Mouse (Mus musculus): ENCODE measurements around the gene Sectm1b. TPM values are rescaled to one million over a fixed set of nuclear protein-coding genes. Genes with fewer than 3 reads are reported as not detected.
"Not testable (repeated sequence)": the region's sequence is repeated elsewhere in the genome, so short reads cannot be mapped to it uniquely, and the experiment has no call there.

Gene Sectm1b
- polyA plus RNA-seq, 1 experiment from 2014 or later = 3.1 TPM

DNA sequence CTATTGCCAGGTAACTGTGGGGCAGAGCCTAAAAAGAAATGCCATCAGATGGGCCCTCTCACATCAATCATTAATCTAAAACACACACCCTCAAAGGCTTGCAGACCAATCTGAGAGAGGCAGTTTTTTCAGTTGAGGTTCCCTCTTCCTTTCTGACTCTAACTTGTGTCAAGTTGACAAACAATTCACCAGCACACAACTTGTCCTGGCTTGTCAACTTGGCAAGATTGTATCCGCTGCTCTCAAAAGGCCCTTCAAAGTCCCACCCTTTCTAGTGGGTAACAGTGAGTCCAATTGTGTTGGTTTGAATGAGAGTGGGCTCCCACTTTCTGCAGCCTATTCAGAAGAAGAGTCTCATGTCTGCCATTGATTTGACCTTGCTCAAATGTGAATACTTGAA is 18.1 kb downstream of the Sectm1b start:
- no peak for ATAC-seq (ENCODE audit: insufficient read depth, low FRiP score)
- H3K4me1 ChIP-seq (ENCODE audit: control insufficient read depth, insufficient read depth, low read length) = peaks cover 2% of the 10 kb centered on the region; the same call in 1 of the 2 replicates
- no peaks in the 10 kb centered on the region for H3K27me3 ChIP-seq (ENCODE audit: control insufficient read depth, insufficient read depth, low read length)
- H3K27ac ChIP-seq (ENCODE audit: low read length) = no peak overlapping the region
- no peak overlapping the region for H3K4me3 ChIP-seq (replicated peaks; ENCODE audit: low read length)
- WGBS = 61% methylated on average over 1 of the region's 1 CpGs
- no peak overlapping the region for H3K9ac ChIP-seq (ENCODE audit: low read length)
- no peaks in the 10 kb centered on the region for H3K9me3 ChIP-seq (replicated peaks; ENCODE audit: control insufficient read depth, low read length)
- no peaks in the 10 kb centered on the region for H3K36me3 ChIP-seq (ENCODE audit: control insufficient read depth, insufficient read depth, low read length)
- H3K4me2 ChIP-seq (ENCODE audit: low read depth, low read length) = no peak overlapping the region

DNA sequence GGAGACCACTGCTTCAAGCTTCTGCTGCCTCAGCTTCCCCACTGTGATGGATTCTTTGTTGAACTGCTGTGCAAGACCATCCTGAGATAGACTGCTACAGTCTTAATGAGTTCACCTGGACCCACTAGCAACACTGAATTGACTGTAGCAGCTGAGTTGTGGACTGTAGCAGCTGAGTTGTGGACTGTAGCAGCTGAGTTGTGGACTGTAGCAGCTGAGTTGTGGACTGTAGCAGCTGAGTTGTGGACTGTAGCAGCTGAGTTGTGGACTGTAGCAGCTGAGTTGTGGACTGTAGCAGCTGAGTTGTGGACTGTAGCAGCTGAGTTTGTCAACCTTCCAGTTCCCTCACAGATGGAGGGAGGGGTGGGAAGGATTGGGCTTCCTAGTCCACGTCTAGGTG is 20.3 kb downstream of the Sectm1b start:
- H3K4me2 ChIP-seq (ENCODE audit: low read depth, low read length); H3K4me1 ChIP-seq (ENCODE audit: control insufficient read depth, insufficient read depth, low read length); H3K27ac ChIP-seq (ENCODE audit: low read length); ATAC-seq (ENCODE audit: insufficient read depth, low FRiP score); H3K9ac ChIP-seq (ENCODE audit: low read length); H3K27me3 ChIP-seq (ENCODE audit: control insufficient read depth, insufficient read depth, low read length); H3K36me3 ChIP-seq (ENCODE audit: control insufficient read depth, insufficient read depth, low read length); H3K4me3 ChIP-seq (replicated peaks; ENCODE audit: low read length); H3K9me3 ChIP-seq (replicated peaks; ENCODE audit: control insufficient read depth, low read length): not testable (repeated sequence)
- 39% methylated on average over 1 of the region's 1 CpGs for WGBS

DNA sequence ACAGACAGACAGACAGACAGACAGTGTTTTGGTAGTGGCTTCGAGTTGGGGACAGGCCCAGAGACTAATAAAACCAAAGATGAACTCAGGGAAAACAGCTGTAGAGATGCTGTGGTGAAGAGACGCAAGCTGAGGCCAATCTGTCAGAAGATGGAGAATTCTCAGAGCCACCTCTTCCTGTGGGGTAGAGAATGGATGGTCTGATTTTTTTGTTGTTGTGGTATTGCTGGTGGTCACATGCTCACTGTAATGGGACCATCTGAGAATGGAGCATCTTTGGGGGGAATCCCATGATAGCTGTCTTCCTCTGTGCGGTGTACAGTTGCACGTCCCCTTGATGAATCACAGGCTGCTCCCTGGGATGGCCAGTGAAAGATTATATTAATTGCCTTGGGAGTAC is 20.9 kb downstream of the Sectm1b start:
- 71% methylated on average over 4 of the region's 4 CpGs for WGBS

DNA sequence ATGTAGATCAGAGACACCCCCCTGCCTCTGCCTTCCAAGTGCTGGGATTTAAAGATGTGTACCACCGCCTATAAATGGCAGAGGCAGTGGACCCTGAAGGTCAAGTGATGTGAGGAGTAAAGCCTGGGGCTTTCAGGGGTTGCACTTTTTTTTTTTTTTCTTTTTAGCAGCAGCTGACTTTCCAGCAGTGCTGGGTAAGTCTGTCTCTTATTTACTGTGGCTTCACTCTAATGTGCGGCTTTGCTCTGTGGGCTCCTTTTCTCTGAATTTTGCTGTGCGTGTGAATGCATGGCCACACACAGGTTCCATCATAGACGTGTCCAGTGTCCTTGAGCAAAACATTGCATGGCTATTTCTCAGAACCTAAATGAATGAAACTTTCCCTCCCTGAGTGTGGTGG is 21.7 kb downstream of the Sectm1b start:
- Histone ChIP-seq H3K9me3 (replicated peaks; ENCODE audit: control insufficient read depth, low read length) (no peaks in the 10 kb centered on the region), H3K4me2 (ENCODE audit: low read depth, low read length) (no peak overlapping the region), H3K27me3 (ENCODE audit: control insufficient read depth, insufficient read depth, low read length) (no peaks in the 10 kb centered on the region), H3K9ac (ENCODE audit: low read length) (no peak overlapping the region), H3K27ac (ENCODE audit: low read length) (no peak overlapping the region), H3K36me3 (ENCODE audit: control insufficient read depth, insufficient read depth, low read length) (no peaks in the 10 kb centered on the region), H3K4me3 (replicated peaks; ENCODE audit: low read length) (no peak overlapping the region), H3K4me1 (ENCODE audit: control insufficient read depth, insufficient read depth, low read length) (peaks cover 2% of the 10 kb centered on the region; the same call in 1 of the 2 replicates)
- WGBS = 66% methylated on average over 4 of the region's 4 CpGs
- no peak for ATAC-seq (ENCODE audit: insufficient read depth, low FRiP score)

More for the DNA sequence above, 20.9 kb downstream of the Sectm1b start:
- Histone ChIP-seq H3K4me2 (ENCODE audit: low read depth, low read length) (no peak overlapping the region), H3K27ac (ENCODE audit: low read length) (no peak overlapping the region), H3K4me1 (ENCODE audit: control insufficient read depth, insufficient read depth, low read length) (peaks cover 2% of the 10 kb centered on the region; the same call in 1 of the 2 replicates), H3K9me3 (replicated peaks; ENCODE audit: control insufficient read depth, low read length) (no peaks in the 10 kb centered on the region), H3K27me3 (ENCODE audit: control insufficient read depth, insufficient read depth, low read length) (no peaks in the 10 kb centered on the region), H3K9ac (ENCODE audit: low read length) (no peak overlapping the region), H3K4me3 (replicated peaks; ENCODE audit: low read length) (no peak overlapping the region), H3K36me3 (ENCODE audit: control insufficient read depth, insufficient read depth, low read length) (no peaks in the 10 kb centered on the region)
- no peak for ATAC-seq (ENCODE audit: insufficient read depth, low FRiP score)

DNA sequence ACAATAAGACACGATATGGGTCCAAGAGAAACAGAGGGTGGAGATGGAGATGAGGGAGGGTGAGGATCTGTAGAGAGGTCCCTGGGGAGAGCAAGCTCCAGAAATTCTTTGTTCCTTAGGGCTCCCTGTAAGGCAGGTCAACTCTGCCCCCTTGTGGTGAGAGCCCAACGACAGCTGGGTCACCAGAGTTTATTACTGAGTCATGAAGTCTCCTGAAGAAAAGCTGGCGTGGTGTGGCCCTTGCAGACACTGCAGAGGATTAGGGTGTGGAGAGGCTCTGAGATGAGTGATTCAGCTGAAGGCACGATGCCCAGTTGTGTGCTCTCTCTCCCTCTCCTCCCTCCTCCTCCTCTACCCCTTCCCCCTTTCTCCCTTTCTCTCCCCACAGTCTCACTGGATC is 22.2 kb downstream of the Sectm1b start:
- Histone ChIP-seq H3K36me3 (ENCODE audit: control insufficient read depth, insufficient read depth, low read length) (no peaks in the 10 kb centered on the region), H3K27ac (ENCODE audit: low read length) (no peak overlapping the region), H3K9me3 (replicated peaks; ENCODE audit: control insufficient read depth, low read length) (no peaks in the 10 kb centered on the region), H3K27me3 (ENCODE audit: control insufficient read depth, insufficient read depth, low read length) (no peaks in the 10 kb centered on the region), H3K4me3 (replicated peaks; ENCODE audit: low read length) (no peak overlapping the region), H3K4me1 (ENCODE audit: control insufficient read depth, insufficient read depth, low read length) (peaks cover 2% of the 10 kb centered on the region; the same call in 1 of the 2 replicates), H3K4me2 (ENCODE audit: low read depth, low read length) (no peak overlapping the region), H3K9ac (ENCODE audit: low read length) (no peak overlapping the region)
- 1% methylated on average over 4 of the region's 4 CpGs for WGBS
- ATAC-seq (ENCODE audit: insufficient read depth, low FRiP score) = peak; percentile 81; the same call in 1 of the 2 replicates

DNA sequence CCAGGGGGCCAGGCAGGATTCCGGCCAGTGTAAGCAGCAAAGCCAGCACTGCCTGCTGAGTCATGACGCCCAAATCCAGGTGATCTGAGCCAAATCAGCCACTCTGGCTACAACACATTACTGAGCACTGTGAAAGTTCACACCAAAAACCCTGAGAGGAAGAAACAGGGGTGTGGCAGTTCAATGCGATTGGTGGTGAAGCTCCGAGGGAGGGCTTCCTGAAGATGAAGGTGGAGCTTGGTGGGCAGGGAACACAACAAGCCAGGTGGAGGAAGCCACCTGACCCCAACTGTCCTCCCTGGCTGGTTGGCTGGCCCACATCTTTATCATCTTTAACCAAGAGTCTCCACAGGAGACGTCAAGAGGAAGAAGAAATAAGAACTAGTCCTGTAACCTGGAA is 24.1 kb downstream of the Sectm1b start, which contains the start of gene Cd7:
Gene Cd7 (minus strand): TSS at position 117 of the 400 bp plus-strand sequence.
- no peak for ATAC-seq (ENCODE audit: insufficient read depth, low FRiP score)
- Histone ChIP-seq H3K9me3 (replicated peaks; ENCODE audit: control insufficient read depth, low read length) (no peaks in the 10 kb centered on the region), H3K4me2 (ENCODE audit: low read depth, low read length) (no peak within 1 kb of the TSS), H3K9ac (ENCODE audit: low read length) (no peak within 1 kb of the TSS), H3K4me1 (ENCODE audit: control insufficient read depth, insufficient read depth, low read length) (peaks cover 2% of the 10 kb centered on the region; the same call in 1 of the 2 replicates), H3K27ac (ENCODE audit: low read length) (no peak within 1 kb of the TSS), H3K4me3 (replicated peaks; ENCODE audit: low read length) (no peak within 1 kb of the TSS), H3K36me3 (ENCODE audit: control insufficient read depth, insufficient read depth, low read length) (no peaks in the 10 kb centered on the region), H3K27me3 (ENCODE audit: control insufficient read depth, insufficient read depth, low read length) (no peaks in the 10 kb centered on the region)
- 69% methylated on average over 5 of the region's 5 CpGs for WGBS

DNA sequence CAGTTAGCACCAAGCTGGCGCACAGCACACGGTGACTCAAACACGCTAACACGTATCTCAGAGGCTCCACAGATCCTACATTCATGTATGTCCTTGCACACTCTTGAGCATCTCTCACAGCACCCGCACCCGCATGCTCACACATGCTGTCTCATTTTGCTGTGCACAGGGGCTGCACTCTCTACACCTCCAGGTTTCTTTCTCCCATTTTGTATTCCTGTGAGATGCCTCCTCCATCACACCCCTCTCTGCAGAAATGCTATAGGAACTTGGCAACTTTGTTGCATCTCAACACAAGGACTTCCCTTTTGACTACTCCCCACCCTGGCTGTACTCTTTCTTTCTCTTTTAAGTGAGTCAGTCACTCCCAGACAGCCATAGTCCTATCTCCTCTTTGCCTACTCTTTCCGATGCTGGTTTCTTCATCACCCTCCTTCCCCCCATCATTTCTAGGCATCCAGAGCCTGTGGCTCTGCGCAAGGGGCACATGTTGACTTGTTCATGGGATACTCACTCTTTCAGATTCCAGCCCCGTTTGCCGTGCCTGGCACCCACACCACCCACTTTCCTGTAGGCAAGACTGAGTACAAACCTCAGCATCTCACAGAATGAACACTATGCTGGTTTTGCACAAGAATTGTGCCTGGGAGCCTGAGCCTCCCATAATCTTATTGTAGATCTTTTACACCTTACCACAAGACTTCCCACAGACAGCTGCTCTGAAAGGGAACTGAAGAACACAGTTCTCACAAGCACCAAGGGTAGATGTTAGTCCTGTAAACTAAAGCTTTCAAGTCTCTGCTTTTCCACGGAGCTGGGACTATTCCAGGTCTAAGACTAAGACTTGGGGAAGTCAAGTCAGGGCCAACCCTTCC is 24.8 kb downstream of the Sectm1b start:
- Histone ChIP-seq H3K4me1 (ENCODE audit: control insufficient read depth, insufficient read depth, low read length) (peaks cover 2% of the 10 kb centered on the region; the same call in 1 of the 2 replicates), H3K27me3 (ENCODE audit: control insufficient read depth, insufficient read depth, low read length) (no peaks in the 10 kb centered on the region), H3K4me3 (replicated peaks; ENCODE audit: low read length) (no peak overlapping the region), H3K27ac (ENCODE audit: low read length) (no peak overlapping the region), H3K36me3 (ENCODE audit: control insufficient read depth, insufficient read depth, low read length) (no peaks in the 10 kb centered on the region), H3K4me2 (ENCODE audit: low read depth, low read length) (no peak overlapping the region), H3K9me3 (replicated peaks; ENCODE audit: control insufficient read depth, low read length) (no peaks in the 10 kb centered on the region), H3K9ac (ENCODE audit: low read length) (no peak overlapping the region)
- no peak for ATAC-seq (ENCODE audit: insufficient read depth, low FRiP score)
- 84% methylated on average over 11 of the region's 11 CpGs for WGBS

DNA sequence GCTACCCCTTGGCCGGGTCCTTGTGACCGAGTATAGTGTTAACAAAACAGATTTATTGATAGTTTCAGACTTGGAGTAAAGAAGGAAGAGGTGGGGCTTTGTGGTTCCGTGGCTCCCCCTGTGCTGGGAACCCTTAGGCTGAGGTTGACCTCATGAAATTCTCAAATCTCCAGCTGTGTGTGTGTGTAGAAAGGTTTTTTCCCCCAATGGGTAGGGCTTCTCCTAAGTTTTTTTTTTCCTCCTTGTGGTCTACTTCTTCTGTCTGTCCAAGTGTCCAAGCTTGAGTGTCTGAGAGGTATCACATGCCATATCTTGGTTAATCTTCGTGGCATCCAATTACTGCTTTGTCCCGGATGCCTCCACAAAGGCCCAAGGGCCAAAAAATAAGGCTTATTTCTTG is 30.3 kb downstream of the Sectm1b start:
- no peaks in the 10 kb centered on the region for H3K9me3 ChIP-seq (replicated peaks; ENCODE audit: control insufficient read depth, low read length)
- H3K9ac ChIP-seq (ENCODE audit: low read length) = no peak overlapping the region
- no peak overlapping the region for H3K27ac ChIP-seq (ENCODE audit: low read length)
- 72% methylated on average over 5 of the region's 5 CpGs for WGBS
- no peak overlapping the region for H3K4me2 ChIP-seq (ENCODE audit: low read depth, low read length)
- H3K4me1 ChIP-seq (ENCODE audit: control insufficient read depth, insufficient read depth, low read length) = no peaks in the 10 kb centered on the region
- no peak for ATAC-seq (ENCODE audit: insufficient read depth, low FRiP score)
- no peak overlapping the region for H3K4me3 ChIP-seq (replicated peaks; ENCODE audit: low read length)
- H3K27me3 ChIP-seq (ENCODE audit: control insufficient read depth, insufficient read depth, low read length) = no peaks in the 10 kb centered on the region
- no peaks in the 10 kb centered on the region for H3K36me3 ChIP-seq (ENCODE audit: control insufficient read depth, insufficient read depth, low read length)

DNA sequence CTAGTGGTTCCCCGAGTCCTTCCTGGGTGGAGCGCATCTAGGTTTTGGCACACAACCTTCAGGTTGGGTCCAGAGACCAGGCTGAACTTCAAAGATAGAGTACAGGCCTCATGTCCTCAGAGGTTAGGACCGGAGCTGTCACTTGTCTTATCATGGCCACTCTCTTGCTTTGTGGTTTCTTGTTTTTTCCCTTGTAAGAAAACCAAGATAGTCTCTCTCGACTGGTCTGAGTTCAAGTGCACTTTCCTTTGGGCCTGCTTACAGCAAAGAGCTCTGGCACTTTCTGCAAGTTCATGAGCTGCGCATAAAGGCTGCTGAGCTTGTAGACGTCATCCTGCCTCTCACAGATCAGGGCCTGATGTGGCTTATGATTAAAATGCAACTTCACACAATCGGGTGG is 36.1 kb downstream of the Sectm1b start:
- Histone ChIP-seq H3K27me3 (ENCODE audit: control insufficient read depth, insufficient read depth, low read length) (no peaks in the 10 kb centered on the region), H3K9ac (ENCODE audit: low read length) (no peak overlapping the region), H3K4me2 (ENCODE audit: low read depth, low read length) (no peak overlapping the region), H3K4me3 (replicated peaks; ENCODE audit: low read length) (no peak overlapping the region), H3K27ac (ENCODE audit: low read length) (no peak overlapping the region), H3K36me3 (ENCODE audit: control insufficient read depth, insufficient read depth, low read length) (no peaks in the 10 kb centered on the region), H3K4me1 (ENCODE audit: control insufficient read depth, insufficient read depth, low read length) (no peaks in the 10 kb centered on the region), H3K9me3 (replicated peaks; ENCODE audit: control insufficient read depth, low read length) (no peaks in the 10 kb centered on the region)
- WGBS = 81% methylated on average over 7 of the region's 7 CpGs
- ATAC-seq (ENCODE audit: insufficient read depth, low FRiP score) = no peak
